ENCODE assay signal across 8 mouse cellular contexts in genomic region chr5:144358592-144358917, GRCm38 (mm10). TPM values are rescaled to one million over a fixed set of nuclear protein-coding genes. Genes with fewer than 3 reads are reported as not detected.
DNase-seq lines count a peak whose midpoint lies in the region; ATAC-seq and TF ChIP-seq lines count a peak whose summit lies in the region.

No protein-coding gene starts in this region.

- no peak for ATAC-seq in forebrain, embryonic 14.5 days
- no peak for ATAC-seq in liver, embryonic 15.5 days (ENCODE audit: insufficient read depth)

- no peaks in the 10 kb centered on the region for H3K36me3 ChIP-seq in heart, embryonic 10.5 days
- H3K36me3 ChIP-seq in C2C12 (ENCODE audit: control insufficient read depth, insufficient read depth) = no peaks in the 10 kb centered on the region
- H3K36me3 ChIP-seq in forebrain, embryonic 14.5 days (ENCODE audit: control insufficient read depth, insufficient read depth, low read length) = no peaks in the 10 kb centered on the region
- no peaks in the 10 kb centered on the region for H3K36me3 ChIP-seq in liver, embryonic 15.5 days (replicated peaks)

- H3K79me3 ChIP-seq in C2C12 (ENCODE audit: low read depth) = peaks cover 13% of the 10 kb centered on the region

- peaks cover 13% of the 10 kb centered on the region; the same call in 1 of the 2 replicates for H3K4me1 ChIP-seq in heart, embryonic 10.5 days
- H3K4me1 ChIP-seq in forebrain, embryonic 14.5 days (ENCODE audit: control insufficient read depth, insufficient read depth, low read length) = peaks cover 7% of the 10 kb centered on the region; the same call in 1 of the 2 replicates
- peaks cover 17% of the 10 kb centered on the region for H3K4me1 ChIP-seq in liver, embryonic 15.5 days (replicated peaks)

- H3K27me3 ChIP-seq in heart, embryonic 10.5 days (ENCODE audit: insufficient read depth, poor library complexity, severe bottlenecking) = no peaks in the 10 kb centered on the region
- H3K27me3 ChIP-seq in C2C12 (ENCODE audit: control insufficient read depth, insufficient read depth, insufficient read length) = no peaks in the 10 kb centered on the region
- peaks cover 23% of the 10 kb centered on the region for H3K27me3 ChIP-seq in forebrain, embryonic 14.5 days (replicated peaks; ENCODE audit: control insufficient read depth, insufficient read depth, low read length)
- peaks cover 36% of the 10 kb centered on the region for H3K27me3 ChIP-seq in liver, embryonic 15.5 days

- H3K9ac ChIP-seq in forebrain, embryonic 14.5 days (ENCODE audit: low read length) = 0 out of 2 replicates have a peak overlapping the region, but pooled peaks have one; percentile 30
- H3K9ac ChIP-seq in liver, embryonic 15.5 days = no peak overlapping the region

- 8% methylated on average over 10 of the region's 10 CpGs for WGBS in heart, embryonic 10.5 days
- 6% methylated on average over 10 of the region's 10 CpGs for WGBS in forebrain, embryonic 14.5 days
- WGBS in liver, embryonic 15.5 days (ENCODE audit: insufficient replicate concordance) = 10% methylated on average over 10 of the region's 10 CpGs

- H3ac ChIP-seq in C2C12 (ENCODE audit: control insufficient read depth, insufficient read length, low read depth) = peak overlapping the region; percentile 2

- H3K27ac ChIP-seq in heart, embryonic 10.5 days = peak overlapping the region; percentile 90; the same call in 1 of the 2 replicates
- H3K27ac ChIP-seq in forebrain, embryonic 14.5 days (ENCODE audit: low read depth, low read length) = no peak overlapping the region
- 0 out of 2 replicates have a peak overlapping the region, but pooled peaks have one; percentile 38 for H3K27ac ChIP-seq in liver, embryonic 15.5 days (replicated peaks)

- DNase-seq in heart, embryonic 10.5 days (ENCODE audit: low spot score) = no peak
- DNase-seq in heart, adult 18-20 months = no peak
- no peak for DNase-seq in forebrain, embryonic 14.5 days (ENCODE audit: low spot score)
- no peak for DNase-seq in adrenal gland, adult 8-10 months
- no peak for DNase-seq in spleen, adult 18-20 months
- no peak for DNase-seq in embryo, embryonic 11 days

- TF ChIP-seq CTCF in C2C12 (IDR thresholded peaks at IDR 0.05; ENCODE audit: control insufficient read depth, insufficient read depth, insufficient read length) = no peak

- H3K4me3 ChIP-seq in heart, embryonic 10.5 days = peak overlapping the region; percentile 83
- H3K4me3 ChIP-seq in C2C12 (ENCODE audit: insufficient read depth, poor library complexity, severe bottlenecking) = no peak overlapping the region
- H3K4me3 ChIP-seq in forebrain, embryonic 14.5 days (ENCODE audit: low read depth, low read length) = peak overlapping the region; percentile 41
- H3K4me3 ChIP-seq in liver, embryonic 15.5 days (replicated peaks) = peak overlapping the region; percentile 54

- H3K9me3 ChIP-seq in heart, embryonic 10.5 days = no peaks in the 10 kb centered on the region
- no peaks in the 10 kb centered on the region for H3K9me3 ChIP-seq in forebrain, embryonic 14.5 days (replicated peaks; ENCODE audit: control insufficient read depth, low read length)
- H3K9me3 ChIP-seq in liver, embryonic 15.5 days (replicated peaks) = no peaks in the 10 kb centered on the region

- H3K4me2 ChIP-seq in forebrain, embryonic 14.5 days (ENCODE audit: low read length) = peak overlapping the region; percentile 64
- peak overlapping the region; percentile 66 for H3K4me2 ChIP-seq in liver, embryonic 15.5 days

- peaks cover 38% of the 10 kb centered on the region for H3K79me2 ChIP-seq in C2C12 (ENCODE audit: control insufficient read depth, insufficient read depth)

TF ChIP-seq in C2C12, 6 proteins besides CTCF, POLR2A, EP300 and RAD21:
- TF ChIP-seq FOSL1 (IDR thresholded peaks at IDR 0.05; ENCODE audit: insufficient read depth, low read length, poor library complexity, severe bottlenecking) = no peak
- no peak for TF ChIP-seq CEBPB (IDR thresholded peaks at IDR 0.05; ENCODE audit: low read depth)
- no peak for TF ChIP-seq MYOD1 (IDR thresholded peaks at IDR 0.05; ENCODE audit: control insufficient read depth, insufficient read length, low read depth)
- no peak for TF ChIP-seq MYOG (IDR thresholded peaks at IDR 0.05; ENCODE audit: control insufficient read depth, extremely low read depth, insufficient read length)
- TF ChIP-seq USF1 (IDR thresholded peaks at IDR 0.05; ENCODE audit: low read depth) = no peak
- no peak for TF ChIP-seq MAX (IDR thresholded peaks at IDR 0.05)

RNA-seq across cellular contexts. Expression of gene Baiap2l1, which starts 0.6 kb away (rescaled TPM):
- polyA plus RNA-seq in heart, embryonic 10.5 days (2016; fragmentation: Nextera tagmentation; extraction: Ambion mirVana) = 9.4 and 10.9 TPM in 2 replicates
- 1 to 10 TPM; 7.2 to 7.4 TPM for total RNA-seq in heart, adult 18-20 months (2021)
- 18.9 TPM for polyA plus RNA-seq in C2C12 (2012; fragmentation: generic; extraction: Trizol)
- 0.81 and 1.1 TPM in 2 replicates for polyA plus RNA-seq in forebrain, embryonic 14.5 days (2014; fragmentation: Nextera tagmentation; extraction: Ambion mirVana)
- 6.9 and 8.0 TPM in 2 replicates for polyA plus RNA-seq in liver, embryonic 15.5 days (2015; fragmentation: Nextera tagmentation; extraction: Ambion mirVana)
- total RNA-seq in adrenal gland, adult 8-10 months (2022) = 10 to 100 TPM in 2 of 4 experiments, 1 to 10 TPM in 2; 6.2 to 21.3 (median 11.1) TPM
